Mouse (Mus musculus) heart, embryonic 16.5 days (tissue): ENCODE measurements around the gene Vps26a. TPM values are rescaled to one million over a fixed set of nuclear protein-coding genes. Genes with fewer than 3 reads are reported as not detected.
A peak's percentile ranks its signal among the peaks of the same experiment; 100 is the strongest.

Experiments used
- ATAC-seq: fragments of 200-750 bp; cut with Nextera tagmentation; replicated peaks from 2 replicates; pipeline ENCODE4 v1.8.0; 2017; ENCODE audit warnings: moderate number of reproducible peaks; ENCODE audit not compliant: insufficient read depth, low FRiP score; ENCODE audit errors: extremely low read depth
- H3K27ac ChIP-seq: fragments of 300-500 bp; sonication (generic); 2 replicates; pipeline ENCODE4 v1.5.1; 2014; ENCODE audit warnings: mild to moderate bottlenecking, low read length, control low read depth, moderate library complexity
- H3K27me3 ChIP-seq: fragments of 300-500 bp; sonication (generic); 2 replicates; pipeline ENCODE4 v1.6.1; 2014; ENCODE audit warnings: low read length, mixed read lengths; ENCODE audit not compliant: control insufficient read depth, insufficient read depth
- H3K36me3 ChIP-seq: fragments of 300-500 bp; sonication (generic); 2 replicates; pipeline ENCODE4 v1.6.1; 2014; ENCODE audit not compliant: control insufficient read depth, insufficient read depth
- H3K4me1 ChIP-seq: fragments of 300-500 bp; sonication (generic); 2 replicates; pipeline ENCODE4 v1.6.1; 2014; ENCODE audit warnings: low read length, mixed read lengths; ENCODE audit not compliant: control insufficient read depth, insufficient read depth
- H3K4me2 ChIP-seq: fragments of 300-500 bp; sonication (generic); 2 replicates; pipeline ENCODE4 v1.6.1; 2014; ENCODE audit warnings: low read depth, mild to moderate bottlenecking, control low read depth, low read length
- H3K4me3 ChIP-seq: fragments of 300-500 bp; sonication (generic); 2 replicates; pipeline ENCODE4 v1.5.1; 2014; ENCODE audit warnings: mild to moderate bottlenecking, control low read depth, low read length
- H3K9ac ChIP-seq: fragments of 300-500 bp; sonication (generic); 2 replicates; pipeline ENCODE4 v1.6.1; 2014; ENCODE audit warnings: low read length, control low read depth
- H3K9me3 ChIP-seq: fragments of 300-500 bp; sonication (generic); replicated peaks from 2 replicates; pipeline ENCODE4 v1.6.1; 2016; ENCODE audit warnings: low read length; ENCODE audit not compliant: control insufficient read depth
- WGBS: fragments of 180-500 bp; shearing (Covaris S2); extraction: QIAGEN DNeasy Blood & Tissue Kit; methylation state at CpG from one replicate; pipeline ENCODE4 v1.1.7; 2014; 5-methylcytosine and 5-hydroxymethylcytosine counted together
- polyA plus RNA-seq: library from polyadenylated mRNA; unstranded; fragments of >200 nt; fragmentation: Nextera tagmentation; extraction: Ambion mirVana; gene quantifications from 2 replicates; pipeline ENCODE4 v1.2.1, GENCODE M21; 2015

The Vps26a gene
- polyA plus RNA-seq, 1 experiment from 2014 or later: 80.2 TPM

DNA sequence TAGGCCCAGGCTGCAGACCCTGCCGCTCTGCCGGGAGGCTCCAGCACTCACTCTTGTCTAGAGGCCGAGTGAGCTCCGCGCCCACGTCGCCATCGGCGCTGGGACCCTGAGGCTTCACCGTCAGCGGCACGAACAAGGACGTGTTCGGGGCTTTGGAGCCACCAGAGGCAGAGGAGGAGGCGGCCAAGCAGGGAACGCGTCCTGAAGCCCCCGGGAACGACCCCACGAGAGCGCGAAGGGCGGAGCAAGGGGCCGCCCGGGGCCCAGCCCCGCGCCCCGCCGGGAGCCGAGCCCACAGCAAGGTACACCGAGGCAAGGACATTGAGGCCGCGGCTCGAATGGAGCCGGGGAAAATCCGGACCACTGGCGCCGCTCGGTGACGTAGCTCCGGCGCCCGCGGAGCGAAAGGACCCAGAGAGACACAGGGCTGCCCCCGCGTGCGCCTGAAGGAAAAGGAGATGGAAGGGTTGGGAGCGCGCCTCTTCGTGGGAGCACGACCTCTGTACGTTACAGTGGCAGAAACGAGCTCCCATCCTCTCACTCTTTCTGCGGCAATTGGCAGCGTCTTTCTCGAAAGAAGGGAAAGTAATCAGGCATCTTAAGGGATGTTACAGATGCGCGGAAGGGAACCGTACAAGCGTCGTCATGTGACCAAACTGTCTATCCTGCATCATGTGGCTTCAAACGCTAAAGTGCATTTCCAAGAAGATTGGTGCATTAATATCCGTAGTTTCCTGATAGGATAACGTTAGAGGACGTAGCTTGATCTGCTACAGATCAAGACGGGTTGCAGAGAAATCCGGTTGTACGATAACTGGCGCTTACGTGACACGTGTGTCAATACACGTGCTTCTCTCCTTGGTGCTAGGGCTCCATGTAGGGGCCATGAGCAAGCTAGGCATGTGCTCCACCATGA, 37.0 kb downstream of the Vps26a start, which contains the start of the genes 4930507D05Rik and Supv3l1:
Gene 4930507D05Rik, plus strand, starts transcription at position 126 of the 916 bp plus-strand sequence.
Gene Supv3l1, minus strand, starts transcription at position 375 of the 916 bp plus-strand sequence.
- Histone ChIP-seq H3K4me3 (peak within 1 kb of the TSS; percentile 90), H3K27me3 (no peaks in the 10 kb centered on the region), H3K9me3 (no peaks in the 10 kb centered on the region), H3K9ac (peak within 1 kb of the TSS; percentile 97), H3K36me3 (peaks cover 19% of the 10 kb centered on the region), H3K4me2 (peak within 1 kb of the TSS; percentile 83), H3K4me1 (peaks cover 15% of the 10 kb centered on the region), H3K27ac (peak within 1 kb of the TSS; percentile 77)
- under 1% methylated on average over 73 of the region's 73 CpGs for WGBS
- ATAC-seq: peak; percentile 88

DNA sequence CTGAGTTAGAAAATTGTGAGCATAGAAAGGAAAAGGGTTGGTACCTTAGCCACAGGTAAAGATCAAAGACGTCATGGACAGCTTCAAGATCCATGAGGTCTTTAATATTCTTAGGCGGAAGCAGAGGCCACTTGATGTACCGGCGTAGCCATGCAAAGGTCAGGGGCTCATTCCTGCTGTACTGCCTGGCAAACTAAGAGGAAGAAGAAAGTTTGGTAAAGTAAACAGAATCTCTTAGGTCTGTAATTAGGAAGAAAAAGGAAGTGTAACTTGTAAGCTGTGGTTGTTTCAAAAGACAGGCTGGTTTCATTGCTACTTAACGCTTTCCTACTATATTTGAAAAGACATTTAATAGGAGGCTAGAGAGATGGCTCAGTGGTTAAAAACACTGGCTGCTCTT, 56.2 kb downstream of the Vps26a start:
- Histone ChIP-seq H3K36me3 (peaks cover 64% of the 10 kb centered on the region), H3K4me1 (peaks cover 3% of the 10 kb centered on the region; the same call in 1 of the 2 replicates), H3K4me3 (no peak overlapping the region), H3K27me3 (no peaks in the 10 kb centered on the region), H3K9me3 (no peaks in the 10 kb centered on the region), H3K9ac (no peak overlapping the region), H3K27ac (no peak overlapping the region), H3K4me2 (no peak overlapping the region)
- no peak for ATAC-seq
- 95% methylated on average over 5 of the region's 5 CpGs for WGBS

DNA sequence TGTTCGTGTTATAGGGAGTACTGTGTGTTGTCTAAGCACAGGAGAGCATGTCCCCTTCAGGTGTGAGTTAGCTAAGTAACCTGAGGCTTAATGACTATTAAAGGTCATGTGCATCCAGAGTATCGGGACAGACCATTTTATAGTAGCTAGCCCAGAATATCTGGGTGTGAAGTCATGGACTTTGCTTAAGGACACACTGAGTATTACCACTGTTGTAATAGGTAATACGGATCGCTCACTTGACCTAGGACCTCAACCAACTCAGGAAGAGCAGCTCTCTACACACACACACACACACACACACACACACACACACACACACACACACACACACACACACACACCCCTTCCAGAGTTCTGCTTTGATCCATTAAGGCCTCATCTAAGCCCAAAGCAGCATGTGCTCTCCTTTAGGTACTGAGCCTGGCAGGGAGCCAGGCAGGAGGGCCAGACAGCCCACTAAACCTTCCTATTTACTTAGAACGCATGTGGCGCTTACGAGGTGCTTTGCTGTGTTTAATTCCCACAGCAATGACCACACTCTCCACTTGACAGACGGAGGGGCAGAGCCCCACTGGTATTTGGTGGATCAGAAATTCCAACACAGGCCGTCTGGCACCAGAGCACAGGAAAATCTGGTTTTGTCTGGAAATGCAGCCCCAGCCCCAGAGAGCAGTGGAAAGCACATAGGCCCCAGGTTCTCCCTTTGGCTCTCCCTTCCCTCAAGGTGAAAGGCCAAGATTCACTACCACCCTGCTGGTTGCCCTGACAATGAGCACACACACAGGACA, 61.3 kb downstream of the Vps26a start:
- no peak overlapping the region for H3K4me3 ChIP-seq
- peaks cover 11% of the 10 kb centered on the region; the same call in 1 of the 2 replicates for H3K4me1 ChIP-seq
- H3K27ac ChIP-seq: no peak overlapping the region
- H3K9me3 ChIP-seq: no peaks in the 10 kb centered on the region
- ATAC-seq: no peak
- 45% methylated on average over 9 of the region's 9 CpGs for WGBS
- H3K4me2 ChIP-seq: no peak overlapping the region
- H3K27me3 ChIP-seq: no peaks in the 10 kb centered on the region
- peaks cover 19% of the 10 kb centered on the region for H3K36me3 ChIP-seq
- no peak overlapping the region for H3K9ac ChIP-seq

DNA sequence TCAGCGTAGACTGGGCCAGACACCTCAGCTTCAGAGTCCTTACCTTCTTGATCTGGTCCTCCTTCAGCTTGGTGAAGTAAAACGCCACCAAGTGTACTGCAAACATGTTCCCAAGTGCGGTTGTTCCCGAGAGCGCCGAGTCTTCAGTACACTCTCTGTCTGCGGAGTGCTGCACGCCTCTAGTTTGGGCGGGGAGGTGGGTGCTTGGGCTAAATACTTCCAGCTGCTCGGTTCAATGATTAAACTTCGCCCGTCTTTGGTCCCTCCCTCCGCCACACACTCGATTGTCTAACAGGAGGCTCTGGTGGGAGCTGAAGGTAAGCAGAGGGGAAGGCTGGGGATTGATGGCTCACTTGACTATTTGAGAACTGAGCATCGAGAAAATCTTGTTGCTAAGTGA, 64.3 kb downstream of the Vps26a start, which contains the start of gene Hkdc1:
Gene Hkdc1, minus strand, starts transcription at position 237 of the 400 bp plus-strand sequence.
- Histone ChIP-seq H3K9me3 (no peaks in the 10 kb centered on the region), H3K4me3 (no peak within 1 kb of the TSS), H3K27me3 (no peaks in the 10 kb centered on the region), H3K9ac (no peak within 1 kb of the TSS), H3K36me3 (no peaks in the 10 kb centered on the region), H3K4me2 (no peak within 1 kb of the TSS), H3K4me1 (peaks cover 11% of the 10 kb centered on the region; the same call in 1 of the 2 replicates), H3K27ac (no peak within 1 kb of the TSS)
- ATAC-seq: no peak
- 57% methylated on average over 15 of the region's 15 CpGs for WGBS

DNA sequence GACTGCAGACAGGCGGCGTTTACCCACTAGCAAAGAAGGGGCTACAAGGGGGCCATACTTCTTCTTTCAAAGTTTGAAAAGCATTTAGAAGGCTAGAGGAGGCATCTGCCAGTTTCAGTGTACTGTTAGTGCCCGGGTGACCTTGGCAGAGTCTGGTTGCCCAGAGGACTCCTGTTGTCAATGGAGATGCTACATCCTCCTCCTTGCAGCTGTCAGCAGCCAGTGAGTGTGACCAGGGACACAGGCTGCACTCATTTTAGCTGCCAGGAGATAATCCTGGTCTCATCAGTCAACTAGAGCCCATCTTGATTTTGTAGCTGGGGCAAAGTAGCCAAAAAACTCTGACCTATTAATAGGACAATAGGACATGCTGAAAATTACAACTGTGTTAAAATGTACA, 65.5 kb downstream of the Vps26a start:
- no peaks in the 10 kb centered on the region for H3K9me3 ChIP-seq
- H3K4me1 ChIP-seq: peaks cover 11% of the 10 kb centered on the region; the same call in 1 of the 2 replicates
- 54% methylated on average over 3 of the region's 3 CpGs for WGBS
- no peak; the same call in 1 of the 2 replicates for ATAC-seq
- no peak overlapping the region for H3K4me2 ChIP-seq
- H3K27ac ChIP-seq: peak overlapping the region; percentile 59; the same call in 1 of the 2 replicates
- H3K36me3 ChIP-seq: no peaks in the 10 kb centered on the region
- H3K9ac ChIP-seq: peak overlapping the region; percentile 23; the same call in 1 of the 2 replicates
- no peaks in the 10 kb centered on the region for H3K27me3 ChIP-seq
- no peak overlapping the region for H3K4me3 ChIP-seq

DNA sequence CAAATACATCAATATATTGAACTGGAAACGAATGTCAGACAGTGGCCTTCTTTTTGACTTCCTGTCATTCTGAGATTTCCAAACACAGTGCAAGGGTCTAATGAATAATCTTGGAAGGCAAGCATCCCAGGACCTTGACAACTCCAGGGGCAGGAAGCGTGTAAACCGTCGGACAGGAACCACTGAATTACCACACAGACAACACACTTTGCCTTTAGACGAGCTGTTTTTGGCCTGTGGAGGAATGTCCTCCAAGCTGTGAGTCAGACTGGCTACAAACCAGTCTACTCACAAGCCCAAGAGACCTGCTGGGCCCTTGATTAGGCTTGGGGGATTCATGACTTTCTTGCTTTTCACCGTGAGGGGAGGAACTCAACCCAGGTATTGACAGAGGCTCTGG, 66.2 kb downstream of the Vps26a start:
- WGBS: 58% methylated on average over 6 of the region's 6 CpGs

DNA sequence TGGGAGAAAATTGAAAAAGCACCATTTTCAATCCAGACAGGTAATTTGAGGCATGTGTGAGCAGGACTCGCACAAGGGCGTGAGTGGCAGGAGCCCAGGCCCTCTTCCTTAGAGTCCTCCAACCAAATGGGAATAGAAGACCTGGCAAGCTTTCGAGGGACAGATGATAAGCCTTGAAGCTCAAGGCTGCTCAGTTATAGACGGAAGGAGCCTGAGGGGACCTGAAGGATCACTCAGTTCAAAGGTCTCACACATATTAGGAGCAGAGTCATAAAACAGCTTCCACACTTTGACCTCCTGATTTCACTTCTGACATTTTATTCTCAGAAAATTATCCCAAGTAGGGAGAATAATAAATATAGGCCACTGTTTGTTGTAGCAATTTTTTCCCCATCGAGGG, 67.2 kb downstream of the Vps26a start:
- 79% methylated on average over 5 of the region's 5 CpGs for WGBS
- Histone ChIP-seq H3K4me2 (no peak overlapping the region), H3K4me3 (no peak overlapping the region), H3K9me3 (no peaks in the 10 kb centered on the region), H3K4me1 (peaks cover 7% of the 10 kb centered on the region; the same call in 1 of the 2 replicates), H3K27me3 (no peaks in the 10 kb centered on the region), H3K36me3 (no peaks in the 10 kb centered on the region), H3K27ac (no peak overlapping the region), H3K9ac (no peak overlapping the region)
- no peak for ATAC-seq

More for the DNA sequence above, 66.2 kb downstream of the Vps26a start:
- Histone ChIP-seq H3K4me3 (no peak overlapping the region), H3K9ac (peak overlapping the region; percentile 23; the same call in 1 of the 2 replicates), H3K9me3 (no peaks in the 10 kb centered on the region), H3K4me1 (peaks cover 8% of the 10 kb centered on the region; the same call in 1 of the 2 replicates), H3K27ac (peak overlapping the region; percentile 59; the same call in 1 of the 2 replicates), H3K4me2 (no peak overlapping the region), H3K27me3 (no peaks in the 10 kb centered on the region), H3K36me3 (no peaks in the 10 kb centered on the region)
- no peak for ATAC-seq

DNA sequence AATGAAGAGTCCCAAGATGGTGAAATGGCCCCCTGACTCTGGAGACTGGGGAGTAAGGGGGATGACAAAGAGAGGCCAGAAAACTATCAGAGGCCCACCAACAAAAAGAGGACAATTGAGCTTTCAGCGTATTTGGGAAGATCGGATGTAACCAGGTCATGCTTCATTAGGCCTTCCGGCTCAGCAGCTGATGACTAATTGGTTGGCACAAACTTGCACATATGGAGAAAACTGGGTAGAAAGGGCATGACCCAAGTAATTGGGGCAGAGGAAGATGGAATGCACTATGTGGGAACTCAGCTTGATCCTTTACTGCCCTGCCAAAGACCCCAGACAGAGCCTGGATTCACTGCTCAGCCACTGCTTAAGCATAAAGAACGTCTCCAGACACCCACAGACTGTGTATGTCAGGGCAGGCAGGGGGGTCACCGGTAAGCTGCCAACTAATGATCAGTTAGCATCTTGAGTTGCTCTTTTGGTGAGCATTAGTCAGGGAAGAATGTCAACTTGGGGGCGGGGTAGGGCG, 67.7 kb downstream of the Vps26a start:
- Histone ChIP-seq H3K4me2 (no peak overlapping the region), H3K4me3 (no peak overlapping the region), H3K9me3 (no peaks in the 10 kb centered on the region), H3K9ac (no peak overlapping the region), H3K27me3 (no peaks in the 10 kb centered on the region), H3K36me3 (no peaks in the 10 kb centered on the region), H3K4me1 (peaks cover 7% of the 10 kb centered on the region; the same call in 1 of the 2 replicates), H3K27ac (no peak overlapping the region)
- 82% methylated on average over 7 of the region's 7 CpGs for WGBS
- ATAC-seq: no peak
